Mouse (Mus musculus): ENCODE measurements around the gene Gm11111.

Gene Gm11111

GRCm38 (mm10) chr5:98585915-98586314, 33.4 kb downstream of the Gm11111 start:
- no peak for DNase-seq

Data from thymus, postnatal 14 days (tissue).